Mouse (Mus musculus) brain, embryonic 14.5 days (tissue): Measurements from ENCODE around the gene Gsdma.

ENCODE experiments used
- CTCF ChIP-seq: fragments of 200-500 bp; IDR thresholded peaks from 2 replicates; pipeline ENCODE4 v1.5.1; 2012; ENCODE audit warnings: inconsistent platforms, mild to moderate bottlenecking, moderate library complexity, borderline replicate concordance; ENCODE audit not compliant: insufficient read depth, insufficient read length; ENCODE audit errors: extremely low read depth
- POLR2A ChIP-seq: fragments of 200-500 bp; IDR thresholded peaks from 2 replicates; pipeline ENCODE4 v1.6.1; 2012; ENCODE audit warnings: mild to moderate bottlenecking, inconsistent platforms, borderline replicate concordance; ENCODE audit not compliant: poor library complexity, insufficient read depth, insufficient read length, severe bottlenecking; ENCODE audit errors: extremely low read depth

DNA sequence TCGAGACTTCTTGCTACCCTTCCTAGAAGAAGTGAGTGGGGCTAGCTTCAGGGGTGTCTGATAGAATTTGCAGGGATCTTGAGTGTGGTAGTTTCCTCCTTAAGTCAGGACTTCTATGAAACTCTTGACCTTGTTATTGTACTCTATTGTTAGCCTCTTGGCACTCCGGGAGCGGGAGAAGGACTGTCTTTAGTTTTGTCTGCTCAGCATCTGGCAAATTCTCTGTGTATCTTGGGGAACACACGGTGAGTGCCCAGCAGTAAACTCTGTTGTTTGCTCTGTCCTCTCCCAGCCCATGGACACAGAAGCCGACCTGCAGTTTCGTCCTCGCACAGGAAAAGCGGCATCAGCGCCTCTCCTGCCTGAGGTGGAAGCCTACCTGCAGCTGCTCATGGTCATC, 21.5 kb downstream of the Gsdma start:
- TF ChIP-seq CTCF = no peak
- no peak for TF ChIP-seq POLR2A
